Comparison of ENCODE assay signal across 22 mouse cellular contexts in genomic region chr3:135531762-135532161, GRCm38 (mm10). TPM values are rescaled to one million over a fixed set of nuclear protein-coding genes. Genes with fewer than 3 reads are reported as not detected.
DNase-seq lines count a peak whose midpoint lies in the region; ATAC-seq lines count a peak whose summit lies in the region.
"Had no signal": no experiment of that assay in that cellular context is flagged by ENCODE, and none has a peak within 500 bp of the region (broad histone marks: within the 10 kb centered on the region; RNA-seq: fewer than 3 reads in every experiment).

No protein-coding gene starts in this region.

- intact Hi-C loops in heart, postnatal 14 days (cut with DNase I), result loop anchor here (5.0 kb wide), 1 partner anchor 129 kb away; no protein-coding TSS in a partner anchor

- no peaks in the 10 kb centered on the region for H3K27me3 ChIP-seq in midbrain, embryonic 14.5 days (ENCODE audit: control insufficient read depth, insufficient read depth, low read length)
- H3K27me3 ChIP-seq: CH12.LX; embryonic facial prominence, embryonic 12.5 days; forebrain, embryonic 13.5 days; forebrain, embryonic 15.5 days had no signal

- H3K27ac ChIP-seq in midbrain, embryonic 14.5 days (replicated peaks; ENCODE audit: low read depth, low read length), result no peak overlapping the region
- H3K27ac ChIP-seq: embryonic facial prominence, embryonic 10.5 days; embryonic facial prominence, embryonic 12.5 days; forebrain, embryonic 13.5 days; forebrain, embryonic 15.5 days had no signal

- no peak overlapping the region for H3K4me3 ChIP-seq in midbrain, embryonic 14.5 days (replicated peaks; ENCODE audit: low read depth, low read length)
- H3K4me3 ChIP-seq: embryonic facial prominence, embryonic 10.5 days; embryonic facial prominence, embryonic 12.5 days; forebrain, embryonic 13.5 days; forebrain, embryonic 15.5 days had no signal

- H3K36me3 ChIP-seq in midbrain, embryonic 14.5 days (ENCODE audit: control insufficient read depth, insufficient read depth, low read length), result no peaks in the 10 kb centered on the region
- H3K36me3 ChIP-seq: embryonic facial prominence, embryonic 10.5 days; embryonic facial prominence, embryonic 12.5 days; forebrain, embryonic 15.5 days had no signal

- WGBS in midbrain, embryonic 14.5 days, result 65% methylated on average over 2 of the region's 2 CpGs

- H3K9me3 ChIP-seq in midbrain, embryonic 14.5 days (ENCODE audit: control insufficient read depth, low read length), result no peaks in the 10 kb centered on the region
- H3K9me3 ChIP-seq: embryonic facial prominence, embryonic 10.5 days; embryonic facial prominence, embryonic 12.5 days; forebrain, embryonic 13.5 days; forebrain, embryonic 15.5 days had no signal

- H3K4me2 ChIP-seq in midbrain, embryonic 14.5 days (ENCODE audit: low read length), result no peak overlapping the region
- H3K4me2 ChIP-seq: embryonic facial prominence, embryonic 12.5 days; forebrain, embryonic 13.5 days; forebrain, embryonic 15.5 days had no signal

- DNase-seq in heart, adult 11 months, result peak; percentile 85
- no peak for DNase-seq in heart, postnatal 14 days
- peak; percentile 62 for DNase-seq in ES-CJ7 (ENCODE audit: low read depth, low spot score)
- DNase-seq in midbrain, embryonic 14.5 days, result no peak
- DNase-seq in kidney, adult 11 months, result no peak
- DNase-seq: adrenal gland, adult 8-10 months; adrenal gland, postnatal 14 days; adrenal gland, postnatal 36 days; B cell, adult 2 months; cerebellum, adult 11-12 months; cerebellum, adult 2 months; cerebellum, adult 9-10 months; cerebellum, postnatal 10 days; cerebellum, postnatal 25 days; forebrain, postnatal 0 days had no signal

- no peaks in the 10 kb centered on the region for H3K4me1 ChIP-seq in midbrain, embryonic 14.5 days (ENCODE audit: control insufficient read depth, insufficient read depth, low read length)
- H3K4me1 ChIP-seq: embryonic facial prominence, embryonic 10.5 days; embryonic facial prominence, embryonic 12.5 days; forebrain, embryonic 13.5 days; forebrain, embryonic 15.5 days had no signal

- H3K9ac ChIP-seq in midbrain, embryonic 14.5 days (replicated peaks; ENCODE audit: low read length), result no peak overlapping the region
- H3K9ac ChIP-seq: embryonic facial prominence, embryonic 12.5 days; forebrain, embryonic 13.5 days; forebrain, embryonic 15.5 days; forebrain, postnatal 0 days had no signal

- no peak for ATAC-seq in midbrain, embryonic 14.5 days (ENCODE audit: low FRiP score, low TSS enrichment)
- ATAC-seq: activated CD4-positive, CD25-positive, alpha-beta regulatory T cell, adult 4 months; CD4-positive, CD25-positive, alpha-beta regulatory T cell, adult 4 months; forebrain, embryonic 13.5 days; forebrain, embryonic 15.5 days; forebrain, postnatal 0 days had no signal

RNA-seq across cellular contexts. Expression of gene Manba, which starts 46.4 kb away (rescaled TPM):
- total RNA-seq in heart, postnatal 14 days (2021), result 10 to 100 TPM; 18.0 to 19.3 TPM
- polyA plus RNA-seq in midbrain, embryonic 14.5 days (2014; fragmentation: Nextera tagmentation; extraction: Ambion mirVana), result 4.3 and 5.9 TPM in 2 replicates

Comparison
In these comparisons a context has a peak if more than half of its experiments do, and no peak if none do; other contexts are left out.
1. DNase-seq: peak in heart, adult 11 months (single experiment) and ES-CJ7 (single experiment); none in heart, postnatal 14 days (0 of 2), midbrain, embryonic 14.5 days (single experiment) and kidney, adult 11 months (single experiment).